Mouse (Mus musculus): ENCODE measurements around the gene Rab8b. TPM values are rescaled to one million over a fixed set of nuclear protein-coding genes. Genes with fewer than 3 reads are reported as not detected.

Gene Rab8b
- polyA plus RNA-seq, 1 experiment = 27.6 TPM

GRCm38 (mm10) chr9:66948536-66948935 is 29.0 kb upstream of the Rab8b start:
- DNase-seq = no peak
- H3K4me1 ChIP-seq (replicated peaks; ENCODE audit: control insufficient read depth, insufficient read depth, low read length) = no peaks in the 10 kb centered on the region
- WGBS = 96% methylated on average over 2 of the region's 2 CpGs
- 0 out of 2 replicates have a peak, but pooled peaks cover 3% of the 10 kb centered on the region for H3K36me3 ChIP-seq (ENCODE audit: control insufficient read depth, insufficient read depth, low read length)
- H3K27me3 ChIP-seq (ENCODE audit: control insufficient read depth, insufficient read depth, low read length) = no peaks in the 10 kb centered on the region
- H3K27ac ChIP-seq (ENCODE audit: control insufficient read depth, insufficient read depth, low read length) = no peak overlapping the region
- TF ChIP-seq POLR2A (IDR thresholded peaks at IDR 0.05; ENCODE audit: control insufficient read depth, extremely low read depth, insufficient read depth, low read length, poor library complexity) = no peak
- no peak for TF ChIP-seq CTCF (IDR thresholded peaks at IDR 0.05; ENCODE audit: borderline replicate concordance, control insufficient read depth, extremely low read depth, insufficient read depth, low read length, poor library complexity)
- no peak overlapping the region for H3K4me3 ChIP-seq (ENCODE audit: control insufficient read depth, insufficient read depth, low read length)

GRCm38 (mm10) chr9:66945647-66946641 is 26.5 kb upstream of the Rab8b start, which contains the start of gene Rps27l:
Gene Rps27l, plus strand, starts transcription at chr9:66946086.
- Histone ChIP-seq H3K27me3 (ENCODE audit: control insufficient read depth, insufficient read depth, low read length) (no peaks in the 10 kb centered on the region), H3K36me3 (ENCODE audit: control insufficient read depth, insufficient read depth, low read length) (0 out of 2 replicates have a peak, but pooled peaks cover 3% of the 10 kb centered on the region), H3K4me3 (ENCODE audit: control insufficient read depth, insufficient read depth, low read length) (peak within 1 kb of the TSS; percentile 73), H3K4me1 (replicated peaks; ENCODE audit: control insufficient read depth, insufficient read depth, low read length) (no peaks in the 10 kb centered on the region), H3K27ac (ENCODE audit: control insufficient read depth, insufficient read depth, low read length) (peak within 1 kb of the TSS; percentile 52)
- TF ChIP-seq CTCF (IDR thresholded peaks at IDR 0.05; ENCODE audit: borderline replicate concordance, control insufficient read depth, extremely low read depth, insufficient read depth, low read length, poor library complexity) (0 out of 2 replicates have a peak, but pooled peaks have one; percentile 18), POLR2A (IDR thresholded peaks at IDR 0.05; ENCODE audit: control insufficient read depth, extremely low read depth, insufficient read depth, low read length, poor library complexity) (peak; percentile 86)
- DNase-seq = peak; percentile 92
- under 1% methylated on average over 77 of the region's 77 CpGs for WGBS

- DNase-seq = no peak
- Histone ChIP-seq H3K4me3 (ENCODE audit: control insufficient read depth, insufficient read depth, low read length) (peak overlapping the region; percentile 73), H3K36me3 (ENCODE audit: control insufficient read depth, insufficient read depth, low read length) (0 out of 2 replicates have a peak, but pooled peaks cover 3% of the 10 kb centered on the region), H3K27me3 (ENCODE audit: control insufficient read depth, insufficient read depth, low read length) (no peaks in the 10 kb centered on the region), H3K4me1 (replicated peaks; ENCODE audit: control insufficient read depth, insufficient read depth, low read length) (no peaks in the 10 kb centered on the region), H3K27ac (ENCODE audit: control insufficient read depth, insufficient read depth, low read length) (peak overlapping the region; percentile 52)
- TF ChIP-seq CTCF (IDR thresholded peaks at IDR 0.05; ENCODE audit: borderline replicate concordance, control insufficient read depth, extremely low read depth, insufficient read depth, low read length, poor library complexity) = no peak
- no peak for TF ChIP-seq POLR2A (IDR thresholded peaks at IDR 0.05; ENCODE audit: control insufficient read depth, extremely low read depth, insufficient read depth, low read length, poor library complexity)
- 11% methylated on average over 4 of the region's 4 CpGs for WGBS
Observed at GRCm38 (mm10) chr9:66945161-66945560, 25.7 kb upstream of the Rab8b start.

GRCm38 (mm10) chr9:66938836-66939235 is 19.3 kb upstream of the Rab8b start:
- H3K4me1 ChIP-seq (replicated peaks; ENCODE audit: control insufficient read depth, insufficient read depth, low read length) = no peaks in the 10 kb centered on the region
- peak; percentile 47 for DNase-seq
- WGBS = 6% methylated on average over 4 of the region's 4 CpGs

GRCm38 (mm10) chr9:66937507-66937906 is 18.0 kb upstream of the Rab8b start:
- TF ChIP-seq CTCF (IDR thresholded peaks at IDR 0.05; ENCODE audit: borderline replicate concordance, control insufficient read depth, extremely low read depth, insufficient read depth, low read length, poor library complexity) (no peak), POLR2A (IDR thresholded peaks at IDR 0.05; ENCODE audit: control insufficient read depth, extremely low read depth, insufficient read depth, low read length, poor library complexity) (no peak)
- Histone ChIP-seq H3K27me3 (ENCODE audit: control insufficient read depth, insufficient read depth, low read length) (no peaks in the 10 kb centered on the region), H3K36me3 (ENCODE audit: control insufficient read depth, insufficient read depth, low read length) (no peaks in the 10 kb centered on the region), H3K27ac (ENCODE audit: control insufficient read depth, insufficient read depth, low read length) (no peak overlapping the region), H3K4me1 (replicated peaks; ENCODE audit: control insufficient read depth, insufficient read depth, low read length) (no peaks in the 10 kb centered on the region), H3K4me3 (ENCODE audit: control insufficient read depth, insufficient read depth, low read length) (no peak overlapping the region)
- DNase-seq = no peak
- 61% methylated on average over 8 of the region's 8 CpGs for WGBS

More at GRCm38 (mm10) chr9:66938836-66939235, 19.3 kb upstream of the Rab8b start:
- H3K36me3 ChIP-seq (ENCODE audit: control insufficient read depth, insufficient read depth, low read length) = no peaks in the 10 kb centered on the region
- TF ChIP-seq CTCF (IDR thresholded peaks at IDR 0.05; ENCODE audit: borderline replicate concordance, control insufficient read depth, extremely low read depth, insufficient read depth, low read length, poor library complexity) (no peak), POLR2A (IDR thresholded peaks at IDR 0.05; ENCODE audit: control insufficient read depth, extremely low read depth, insufficient read depth, low read length, poor library complexity) (no peak)
- H3K4me3 ChIP-seq (ENCODE audit: control insufficient read depth, insufficient read depth, low read length) = no peak overlapping the region
- no peak overlapping the region for H3K27ac ChIP-seq (ENCODE audit: control insufficient read depth, insufficient read depth, low read length)
- no peaks in the 10 kb centered on the region for H3K27me3 ChIP-seq (ENCODE audit: control insufficient read depth, insufficient read depth, low read length)

- DNase-seq = no peak
- Histone ChIP-seq H3K4me1 (replicated peaks; ENCODE audit: control insufficient read depth, insufficient read depth, low read length) (no peaks in the 10 kb centered on the region), H3K27me3 (ENCODE audit: control insufficient read depth, insufficient read depth, low read length) (no peaks in the 10 kb centered on the region), H3K36me3 (ENCODE audit: control insufficient read depth, insufficient read depth, low read length) (no peaks in the 10 kb centered on the region), H3K27ac (ENCODE audit: control insufficient read depth, insufficient read depth, low read length) (no peak overlapping the region), H3K4me3 (ENCODE audit: control insufficient read depth, insufficient read depth, low read length) (no peak overlapping the region)
- TF ChIP-seq POLR2A (IDR thresholded peaks at IDR 0.05; ENCODE audit: control insufficient read depth, extremely low read depth, insufficient read depth, low read length, poor library complexity) (no peak), CTCF (IDR thresholded peaks at IDR 0.05; ENCODE audit: borderline replicate concordance, control insufficient read depth, extremely low read depth, insufficient read depth, low read length, poor library complexity) (no peak)
- 96% methylated on average over 19 of the region's 19 CpGs for WGBS
Observed at GRCm38 (mm10) chr9:66933869-66934808, 14.7 kb upstream of the Rab8b start.

Data from thymus, adult 2 months (tissue).